Mouse (Mus musculus): ENCODE results near the gene Fam71f1.

DNA sequence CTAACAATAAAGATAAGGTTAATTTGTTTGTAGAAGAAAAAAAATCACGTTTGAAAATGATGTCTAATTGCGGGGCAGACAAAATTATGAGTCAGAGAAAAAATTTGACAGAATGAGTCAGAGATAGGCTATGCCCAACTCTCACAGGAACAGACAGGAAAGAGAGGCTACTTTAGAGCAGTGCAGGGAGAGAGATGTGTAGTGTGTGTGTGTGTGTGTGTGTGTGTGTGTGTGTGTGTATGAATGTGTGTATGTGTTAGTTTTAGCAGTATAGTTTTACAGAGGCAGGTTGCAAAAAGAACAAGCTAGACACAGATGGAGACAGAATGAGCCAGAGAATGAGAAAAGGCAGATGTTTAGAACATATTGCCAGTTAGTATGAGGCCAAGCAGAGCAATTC, 19.8 kb upstream of the Fam71f1 start:
- TF ChIP-seq CTCF (IDR thresholded peaks at IDR 0.05; ENCODE audit: extremely low read depth, insufficient read depth, low read length) = no peak
- TF ChIP-seq POLR2A (IDR thresholded peaks at IDR 0.05; ENCODE audit: extremely low read depth, insufficient read depth, low read length) = no peak

All from cortical plate, adult 2 months (tissue).